Mouse (Mus musculus) limb, embryonic 13.5 days (tissue): Measurements from ENCODE around the gene Phlpp1. TPM values are rescaled to one million over a fixed set of nuclear protein-coding genes. Genes with fewer than 3 reads are reported as not detected.

Experiments
- ATAC-seq: fragments of 200-750 bp; cut with Nextera tagmentation; 2 replicates; pipeline ENCODE4 v1.8.0; 2017; ENCODE audit warnings: low read depth, moderate number of reproducible peaks, moderate TSS enrichment; ENCODE audit not compliant: low FRiP score
- H3K27ac ChIP-seq: fragments of 300-500 bp; sonication (generic); 2 replicates; pipeline ENCODE4 v1.5.1; 2015; ENCODE audit warnings: inconsistent platforms, mild to moderate bottlenecking, moderate library complexity
- H3K27me3 ChIP-seq: fragments of 300-500 bp; sonication (generic); 2 replicates; pipeline ENCODE4 v1.6.1; 2015; ENCODE audit warnings: mild to moderate bottlenecking, inconsistent platforms
- H3K36me3 ChIP-seq: fragments of 300-500 bp; sonication (generic); 2 replicates; pipeline ENCODE4 v1.6.1; 2015; ENCODE audit warnings: inconsistent platforms, mild to moderate bottlenecking, moderate library complexity
- H3K4me1 ChIP-seq: fragments of 300-500 bp; sonication (generic); 2 replicates; pipeline ENCODE4 v1.6.1; 2015; ENCODE audit warnings: inconsistent platforms
- H3K4me2 ChIP-seq: fragments of 300-500 bp; sonication (generic); replicated peaks from 2 replicates; pipeline ENCODE4 v1.6.1; 2015; ENCODE audit warnings: inconsistent platforms, mild to moderate bottlenecking, moderate library complexity
- H3K4me3 ChIP-seq: fragments of 300-500 bp; sonication (generic); 2 replicates; pipeline ENCODE4 v1.5.1; 2015; ENCODE audit warnings: moderate library complexity, mild to moderate bottlenecking, inconsistent platforms
- H3K9ac ChIP-seq: fragments of 300-500 bp; sonication (generic); 2 replicates; pipeline ENCODE4 v1.6.1; 2015; ENCODE audit warnings: mild to moderate bottlenecking, inconsistent platforms
- H3K9me3 ChIP-seq: fragments of 300-500 bp; sonication (generic); 2 replicates; pipeline ENCODE4 v1.6.1; 2016; ENCODE audit warnings: inconsistent platforms
- WGBS: fragments of 180-500 bp; shearing (Covaris S2); methylation state at CpG from one replicate; pipeline ENCODE4 v1.1.7; 2015; 5-methylcytosine and 5-hydroxymethylcytosine counted together
- polyA plus RNA-seq: library from polyadenylated mRNA; unstranded; fragments of >200 nt; fragmentation: Nextera tagmentation; extraction: Ambion mirVana; gene quantifications from 2 replicates; pipeline ENCODE4 v1.2.1, GENCODE M21; 2015

The Phlpp1 gene
- polyA plus RNA-seq, 1 experiment from 2014 or later, result 3.7 TPM

DNA sequence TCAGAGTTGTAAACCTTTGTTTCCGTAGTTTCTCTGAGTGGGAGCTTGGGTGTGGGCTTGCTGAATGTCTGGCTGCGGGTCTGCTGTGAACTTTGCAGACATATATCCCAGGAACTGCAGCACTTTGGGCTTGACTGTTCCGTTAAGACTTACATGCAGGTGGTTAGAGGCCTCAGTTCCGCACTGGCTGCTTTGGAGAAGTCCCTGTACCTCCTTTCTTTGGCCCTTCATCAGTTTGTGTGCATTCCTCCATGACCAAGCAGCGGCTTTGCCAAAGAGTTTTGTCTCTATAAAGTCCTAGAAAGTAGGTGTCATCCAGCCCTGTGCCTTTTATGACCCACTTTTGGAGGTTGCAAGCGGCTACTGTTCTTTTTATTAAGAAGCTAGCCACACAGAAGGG lies 102.2 kb downstream of the Phlpp1 start:
- H3K9ac ChIP-seq, result no peak overlapping the region
- peaks cover 40% of the 10 kb centered on the region for H3K4me1 ChIP-seq
- H3K36me3 ChIP-seq, result no peaks in the 10 kb centered on the region
- WGBS, result 72% methylated on average over 6 of the region's 6 CpGs
- no peaks in the 10 kb centered on the region for H3K27me3 ChIP-seq
- H3K4me3 ChIP-seq, result no peak overlapping the region
- ATAC-seq, result no peak
- H3K4me2 ChIP-seq, result no peak overlapping the region
- H3K27ac ChIP-seq, result no peak overlapping the region
- no peaks in the 10 kb centered on the region for H3K9me3 ChIP-seq

DNA sequence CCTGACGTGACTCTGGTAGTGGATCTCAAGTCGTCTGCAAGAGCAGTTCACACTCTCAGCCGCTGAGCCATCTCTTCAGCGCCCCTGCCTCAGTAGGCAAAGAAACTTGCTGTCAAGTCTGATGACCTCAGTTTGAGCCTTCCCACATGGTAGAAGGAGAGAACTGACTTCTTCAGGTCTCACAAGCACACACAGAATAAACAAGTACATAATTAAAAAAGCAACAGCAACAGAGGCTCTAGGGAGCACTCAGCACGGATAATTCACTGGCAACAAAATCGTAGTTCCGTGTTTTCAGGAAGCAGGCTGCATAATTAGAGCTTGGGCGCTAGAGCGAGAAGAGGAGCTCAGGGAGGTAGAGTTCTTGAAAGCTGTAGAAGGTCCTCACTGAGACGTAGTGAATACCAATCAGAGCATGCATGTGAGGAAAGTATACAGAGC lies 103.0 kb downstream of the Phlpp1 start:
- Histone ChIP-seq H3K4me2 (no peak overlapping the region), H3K9ac (no peak overlapping the region), H3K4me1 (peaks cover 42% of the 10 kb centered on the region), H3K27me3 (no peaks in the 10 kb centered on the region), H3K4me3 (no peak overlapping the region), H3K9me3 (no peaks in the 10 kb centered on the region), H3K27ac (no peak overlapping the region), H3K36me3 (no peaks in the 10 kb centered on the region)
- 46% methylated on average over 10 of the region's 10 CpGs for WGBS
- no peak for ATAC-seq

DNA sequence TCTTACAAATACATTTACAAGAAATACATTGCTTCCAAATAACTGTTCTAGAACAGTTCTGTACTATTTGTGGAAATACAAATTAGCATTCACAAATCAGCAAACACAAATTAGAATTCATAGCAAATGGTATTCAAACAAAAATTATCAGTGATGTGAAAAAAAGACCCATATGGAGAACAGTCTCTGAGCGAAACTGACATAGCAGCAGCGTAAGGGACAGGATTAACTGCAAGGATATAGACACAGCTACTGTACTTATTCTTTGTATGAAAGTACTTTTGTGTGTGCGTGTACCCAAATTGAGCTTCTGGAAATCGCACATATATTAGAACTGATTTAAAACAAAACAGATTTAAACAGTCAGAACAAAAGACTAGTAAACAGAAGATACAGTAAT lies 103.6 kb downstream of the Phlpp1 start:
- Histone ChIP-seq H3K36me3 (no peaks in the 10 kb centered on the region), H3K27ac (no peak overlapping the region), H3K4me3 (no peak overlapping the region), H3K9me3 (no peaks in the 10 kb centered on the region), H3K9ac (no peak overlapping the region), H3K27me3 (no peaks in the 10 kb centered on the region), H3K4me1 (peaks cover 48% of the 10 kb centered on the region), H3K4me2 (no peak overlapping the region)
- no peak for ATAC-seq
- 85% methylated on average over 4 of the region's 4 CpGs for WGBS

DNA sequence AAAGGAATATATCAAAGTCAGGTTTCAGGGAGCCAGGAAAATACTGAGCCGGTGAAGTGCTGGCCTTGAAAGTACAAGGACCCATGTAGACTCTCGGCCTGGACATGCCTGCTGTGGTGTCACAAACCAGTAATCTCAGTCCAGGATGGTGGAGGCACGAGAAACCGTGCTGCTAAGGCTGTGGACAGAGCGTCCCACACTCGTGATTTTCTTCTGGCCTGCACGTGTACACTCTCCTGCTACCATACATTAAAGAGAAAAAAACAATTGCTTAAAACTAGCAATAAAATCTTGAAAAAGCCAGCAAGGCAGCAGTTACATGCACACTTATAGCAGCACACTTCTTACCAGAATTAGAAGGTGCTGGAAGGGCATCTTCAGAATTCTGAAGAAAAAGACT lies 104.2 kb downstream of the Phlpp1 start:
- H3K27ac ChIP-seq, result no peak overlapping the region; the same call in 1 of the 2 replicates
- 52% methylated on average over 7 of the region's 7 CpGs for WGBS
- H3K9ac ChIP-seq, result no peak overlapping the region
- no peaks in the 10 kb centered on the region for H3K27me3 ChIP-seq
- H3K4me1 ChIP-seq, result peaks cover 53% of the 10 kb centered on the region
- no peak overlapping the region for H3K4me3 ChIP-seq
- no peak for ATAC-seq
- H3K4me2 ChIP-seq, result no peak overlapping the region
- no peaks in the 10 kb centered on the region for H3K9me3 ChIP-seq
- H3K36me3 ChIP-seq, result no peaks in the 10 kb centered on the region

DNA sequence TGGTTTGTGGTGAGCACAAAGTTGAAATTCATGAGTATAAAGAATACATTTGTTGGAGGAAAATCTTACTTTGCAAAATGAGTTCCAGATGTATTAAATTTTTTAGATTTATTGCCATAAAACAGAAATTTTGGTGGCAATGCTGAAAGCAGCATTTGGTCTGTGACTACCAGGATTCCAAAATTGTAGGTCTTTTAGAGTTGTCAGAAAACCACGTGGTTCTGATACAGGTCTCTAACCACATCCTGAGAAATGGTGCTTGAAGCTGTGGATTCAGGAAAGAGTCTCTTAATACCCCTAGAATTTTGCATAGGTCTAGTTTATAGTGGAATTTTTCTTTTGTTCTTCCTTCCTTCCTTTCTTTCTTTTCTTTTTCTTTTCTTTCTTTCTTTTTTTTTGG lies 105.3 kb downstream of the Phlpp1 start:
- Histone ChIP-seq H3K36me3 (no peaks in the 10 kb centered on the region), H3K4me3 (no peak overlapping the region), H3K4me1 (peaks cover 50% of the 10 kb centered on the region), H3K27me3 (no peaks in the 10 kb centered on the region), H3K4me2 (no peak overlapping the region), H3K9me3 (no peaks in the 10 kb centered on the region), H3K9ac (no peak overlapping the region), H3K27ac (no peak overlapping the region)
- ATAC-seq, result no peak
- WGBS, result 30% methylated on average over 1 of the region's 1 CpGs

DNA sequence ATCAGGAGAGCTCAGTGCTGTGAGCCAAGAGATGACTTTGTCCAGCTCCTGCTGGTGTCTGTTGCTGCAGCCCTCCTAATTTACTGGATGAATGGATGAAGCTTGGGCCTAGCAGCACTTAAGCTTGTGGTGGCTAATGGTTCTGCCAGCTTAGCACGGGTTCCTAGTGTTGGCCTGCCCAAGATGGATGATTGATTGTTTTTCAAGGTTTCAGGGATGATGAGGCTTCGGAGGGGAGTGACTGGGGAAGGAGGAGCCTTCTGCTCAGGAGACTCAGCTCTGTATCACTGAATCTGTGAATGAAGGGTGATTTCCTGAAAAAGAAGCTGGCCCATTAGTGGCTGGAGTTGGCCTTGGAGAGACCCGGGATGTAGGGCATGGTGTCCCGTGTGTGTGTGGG lies 105.7 kb downstream of the Phlpp1 start:
- H3K4me1 ChIP-seq, result peaks cover 45% of the 10 kb centered on the region
- H3K36me3 ChIP-seq, result no peaks in the 10 kb centered on the region
- H3K4me3 ChIP-seq, result no peak overlapping the region
- no peak for ATAC-seq
- H3K9me3 ChIP-seq, result no peaks in the 10 kb centered on the region
- no peaks in the 10 kb centered on the region for H3K27me3 ChIP-seq
- H3K4me2 ChIP-seq, result no peak overlapping the region
- H3K27ac ChIP-seq, result peak overlapping the region; percentile 33; the same call in 1 of the 2 replicates
- H3K9ac ChIP-seq, result no peak overlapping the region
- WGBS, result 54% methylated on average over 4 of the region's 4 CpGs

DNA sequence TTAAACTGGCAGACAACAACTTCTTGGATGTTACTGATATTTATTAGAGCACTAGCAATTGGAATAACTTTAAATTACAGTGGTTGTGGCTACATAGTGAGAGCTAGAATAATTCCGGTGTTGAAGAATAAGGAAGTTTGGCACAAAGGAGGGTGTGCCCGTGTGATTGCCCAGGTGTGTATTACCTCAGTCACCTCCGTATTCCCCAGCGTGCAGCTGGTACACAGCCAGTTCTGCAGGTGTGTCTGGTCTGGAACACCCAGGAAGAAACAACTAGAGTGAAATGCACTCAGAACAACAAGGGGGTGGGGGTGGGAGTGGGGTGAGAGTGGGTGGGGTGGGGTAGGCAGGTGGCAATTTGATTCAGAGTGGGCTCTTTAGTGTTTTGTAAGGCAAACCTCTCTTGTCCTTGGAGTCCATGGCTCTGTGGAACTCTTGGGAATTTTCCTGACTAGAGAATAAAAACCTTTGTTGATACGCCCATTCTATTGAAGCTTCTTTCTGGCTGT lies 107.1 kb downstream of the Phlpp1 start:
- Histone ChIP-seq H3K4me2 (no peak overlapping the region), H3K27ac (no peak overlapping the region), H3K9me3 (no peaks in the 10 kb centered on the region), H3K4me1 (peaks cover 42% of the 10 kb centered on the region), H3K27me3 (no peaks in the 10 kb centered on the region), H3K4me3 (no peak overlapping the region), H3K9ac (no peak overlapping the region), H3K36me3 (no peaks in the 10 kb centered on the region)
- ATAC-seq, result no peak
- WGBS, result 87% methylated on average over 5 of the region's 5 CpGs

DNA sequence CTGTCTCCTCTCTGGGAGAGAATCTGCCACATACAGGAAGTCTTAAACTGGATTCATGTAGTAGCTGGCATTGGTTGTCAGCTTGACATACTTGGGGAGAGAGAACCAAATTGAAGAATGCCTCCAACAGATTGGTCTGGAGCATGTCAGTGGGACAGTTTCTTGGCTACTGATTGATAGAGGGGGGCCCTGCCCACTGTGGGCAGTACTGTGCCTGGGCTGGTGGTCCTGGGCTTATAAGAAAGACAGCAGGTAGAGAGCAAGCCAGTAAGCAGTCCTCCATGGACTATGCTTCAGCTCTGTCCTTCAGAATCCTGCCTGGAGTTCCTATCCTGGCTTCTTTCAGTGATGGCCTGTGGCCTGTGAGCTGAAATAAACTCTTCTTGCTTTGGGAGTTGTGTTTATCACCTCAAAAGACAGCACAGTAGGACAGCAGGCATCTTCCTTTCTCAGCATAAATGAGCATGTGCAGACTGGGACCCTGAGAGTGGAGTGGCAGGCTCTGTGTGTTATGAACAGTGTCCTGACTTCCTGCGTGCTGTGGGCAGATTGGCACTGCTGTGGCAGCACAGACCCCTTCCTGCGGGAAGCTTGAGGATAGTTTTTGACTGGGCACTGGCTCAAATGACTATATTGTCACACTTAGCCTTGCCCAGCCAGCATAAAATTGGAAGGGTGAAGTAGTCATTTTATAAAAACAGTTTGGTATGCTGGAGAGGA lies 108.0 kb downstream of the Phlpp1 start:
- Histone ChIP-seq H3K9me3 (no peaks in the 10 kb centered on the region), H3K4me2 (no peak overlapping the region), H3K36me3 (no peaks in the 10 kb centered on the region), H3K4me1 (peaks cover 35% of the 10 kb centered on the region), H3K27me3 (no peaks in the 10 kb centered on the region), H3K9ac (no peak overlapping the region; the same call in 1 of the 2 replicates), H3K27ac (no peak overlapping the region), H3K4me3 (no peak overlapping the region)
- 76% methylated on average over 2 of the region's 2 CpGs for WGBS
- ATAC-seq, result no peak

DNA sequence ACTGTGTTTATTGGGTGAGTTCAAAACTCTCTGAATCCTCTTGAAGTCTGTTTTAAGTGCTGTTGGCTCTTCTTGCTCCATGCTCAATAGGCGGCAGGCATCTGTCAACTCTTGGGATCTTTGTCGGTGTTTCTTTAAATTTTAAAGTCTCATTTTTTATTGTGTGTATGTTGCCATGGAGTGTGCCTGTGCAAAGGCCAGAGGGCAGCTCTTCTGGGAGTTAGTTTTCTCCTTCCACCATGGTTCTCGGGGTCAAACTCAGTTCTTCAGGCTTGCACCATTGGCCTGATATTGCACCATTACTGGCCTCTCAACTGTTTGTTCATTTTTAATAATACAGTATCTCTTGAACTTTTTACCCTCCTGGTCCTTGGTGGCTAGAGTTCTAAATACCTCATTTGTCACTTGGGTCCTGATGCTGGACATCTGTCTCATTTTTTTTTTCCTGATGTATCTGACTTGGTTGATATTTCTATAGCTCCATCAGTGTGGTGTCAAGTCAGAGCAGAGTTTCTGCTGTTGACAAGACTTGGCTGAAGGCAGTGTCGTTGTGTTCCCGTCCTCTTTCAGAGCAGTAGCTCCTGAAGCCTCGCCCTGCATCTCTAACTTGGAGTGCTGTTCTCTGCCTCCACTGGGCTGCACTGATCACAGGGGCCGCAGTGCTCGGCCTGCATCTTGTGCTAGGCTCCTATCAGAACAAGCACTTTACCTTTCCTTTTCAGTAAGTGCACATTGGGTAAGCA lies 108.8 kb downstream of the Phlpp1 start:
- no peaks in the 10 kb centered on the region for H3K27me3 ChIP-seq
- no peaks in the 10 kb centered on the region for H3K9me3 ChIP-seq
- H3K9ac ChIP-seq, result no peak overlapping the region
- H3K4me1 ChIP-seq, result peaks cover 30% of the 10 kb centered on the region
- no peak overlapping the region for H3K4me3 ChIP-seq
- no peaks in the 10 kb centered on the region for H3K36me3 ChIP-seq
- no peak for ATAC-seq
- WGBS, result 76% methylated on average over 8 of the region's 8 CpGs
- no peak overlapping the region for H3K4me2 ChIP-seq
- H3K27ac ChIP-seq, result no peak overlapping the region

DNA sequence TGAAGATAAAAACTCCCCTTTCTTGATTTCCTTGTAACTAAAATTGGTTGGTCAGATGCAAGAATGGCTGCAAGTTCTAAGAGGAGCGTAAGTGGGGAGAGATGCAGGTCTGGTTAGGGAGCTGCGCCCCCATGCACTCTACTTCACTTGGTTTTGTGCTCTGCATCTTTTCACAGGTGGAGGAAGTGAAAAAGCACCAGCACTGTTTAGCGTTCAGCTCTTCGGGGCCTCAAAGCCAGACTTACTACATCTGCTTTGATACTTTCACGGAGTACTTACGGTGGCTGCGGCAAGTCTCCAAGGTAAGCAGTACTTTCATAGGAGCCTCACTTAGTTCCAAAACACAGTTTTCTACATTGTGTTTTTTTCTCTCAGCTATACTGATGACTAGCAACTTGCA lies 115.3 kb downstream of the Phlpp1 start:
- WGBS, result 78% methylated on average over 7 of the region's 7 CpGs
- H3K27me3 ChIP-seq, result no peaks in the 10 kb centered on the region

DNA sequence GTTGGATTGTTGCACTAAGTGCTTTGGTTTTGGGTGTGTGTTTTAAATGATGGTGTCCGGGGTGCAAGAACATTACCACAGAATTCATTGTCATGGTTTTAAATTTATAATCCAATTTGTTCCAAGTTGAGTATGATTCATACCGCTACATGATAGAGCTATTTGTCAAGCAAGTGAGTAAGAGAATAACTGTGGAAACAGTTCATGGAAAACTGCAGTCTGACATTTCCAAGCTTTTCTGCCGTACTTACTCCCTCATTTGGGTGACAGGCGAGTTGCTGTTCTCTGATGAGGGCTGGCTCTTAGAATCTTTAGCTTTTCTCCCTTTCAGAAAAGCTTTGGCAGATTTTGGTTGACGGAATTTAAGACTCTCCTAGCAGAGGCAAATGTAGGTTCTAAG lies 117.5 kb downstream of the Phlpp1 start:
- Histone ChIP-seq H3K27me3 (no peaks in the 10 kb centered on the region), H3K4me1 (no peaks in the 10 kb centered on the region), H3K4me3 (no peak overlapping the region), H3K4me2 (no peak overlapping the region), H3K9ac (no peak overlapping the region), H3K9me3 (no peaks in the 10 kb centered on the region), H3K27ac (no peak overlapping the region), H3K36me3 (0 out of 2 replicates have a peak, but pooled peaks cover 3% of the 10 kb centered on the region)
- 83% methylated on average over 5 of the region's 5 CpGs for WGBS
- no peak for ATAC-seq

More for the DNA sequence above, 115.3 kb downstream of the Phlpp1 start:
- Histone ChIP-seq H3K9ac (no peak overlapping the region), H3K4me3 (no peak overlapping the region), H3K4me1 (no peaks in the 10 kb centered on the region), H3K9me3 (no peaks in the 10 kb centered on the region), H3K27ac (no peak overlapping the region), H3K36me3 (0 out of 2 replicates have a peak, but pooled peaks cover 3% of the 10 kb centered on the region), H3K4me2 (no peak overlapping the region)
- ATAC-seq, result no peak

DNA sequence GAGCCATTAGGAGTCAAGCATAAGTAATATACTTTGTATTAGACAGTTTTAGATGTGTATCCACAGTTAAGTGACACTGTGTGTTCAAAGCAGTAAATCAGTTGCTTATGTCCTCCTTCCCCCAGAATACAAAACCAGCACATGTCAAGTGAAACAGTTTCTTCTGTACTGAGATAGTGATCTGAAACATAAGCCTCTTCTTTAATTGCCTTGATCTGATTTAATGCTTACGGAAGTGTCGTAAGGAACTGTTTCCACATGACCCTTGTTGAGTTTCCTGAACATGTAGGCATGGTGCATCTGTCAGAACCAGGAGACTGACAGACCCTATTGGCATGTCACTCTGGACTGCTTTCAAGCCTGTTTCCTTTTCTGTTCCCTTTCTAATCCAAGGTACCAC lies 118.0 kb downstream of the Phlpp1 start:
- H3K4me2 ChIP-seq, result no peak overlapping the region
- 0 out of 2 replicates have a peak, but pooled peaks cover 3% of the 10 kb centered on the region for H3K36me3 ChIP-seq
- no peaks in the 10 kb centered on the region for H3K27me3 ChIP-seq
- no peak overlapping the region for H3K4me3 ChIP-seq
- H3K27ac ChIP-seq, result no peak overlapping the region
- no peaks in the 10 kb centered on the region for H3K4me1 ChIP-seq
- no peaks in the 10 kb centered on the region for H3K9me3 ChIP-seq
- ATAC-seq, result no peak
- no peak overlapping the region for H3K9ac ChIP-seq
- WGBS, result 82% methylated on average over 2 of the region's 2 CpGs
